17 mouse cellular contexts compared by ENCODE assay signal in genomic region chr6:89684231-89684630, GRCm38 (mm10). TPM values are rescaled to one million over a fixed set of nuclear protein-coding genes. Genes with fewer than 3 reads are reported as not detected.
DNase-seq lines count a peak whose midpoint lies in the region; ATAC-seq lines count a peak whose summit lies in the region.
"Had no signal": no experiment of that assay in that cellular context is flagged by ENCODE, and none has a peak within 500 bp of the region (broad histone marks: within the 10 kb centered on the region; RNA-seq: fewer than 3 reads in every experiment).

No protein-coding gene starts in this region.

- no peak overlapping the region for H3K4me3 ChIP-seq in forebrain, embryonic 14.5 days (ENCODE audit: low read depth, low read length)
- no peak overlapping the region for H3K4me3 ChIP-seq in forebrain, embryonic 16.5 days (replicated peaks; ENCODE audit: low read length)
- H3K4me3 ChIP-seq in kidney, embryonic 14.5 days (ENCODE audit: low read length) = no peak overlapping the region
- no peak overlapping the region for H3K4me3 ChIP-seq in intestine, embryonic 16.5 days (ENCODE audit: low read length)
- H3K4me3 ChIP-seq: embryonic facial prominence, embryonic 10.5 days had no signal

- no peak overlapping the region for H3K4me2 ChIP-seq in forebrain, embryonic 14.5 days (ENCODE audit: low read length)
- H3K4me2 ChIP-seq in forebrain, embryonic 16.5 days (ENCODE audit: low read length) = no peak overlapping the region
- no peak overlapping the region for H3K4me2 ChIP-seq in kidney, embryonic 14.5 days (replicated peaks; ENCODE audit: low read depth, low read length)
- H3K4me2 ChIP-seq in intestine, embryonic 16.5 days (ENCODE audit: low read depth, low read length) = no peak overlapping the region

- no peaks in the 10 kb centered on the region for H3K36me3 ChIP-seq in forebrain, embryonic 14.5 days (ENCODE audit: control insufficient read depth, insufficient read depth, low read length)
- no peaks in the 10 kb centered on the region for H3K36me3 ChIP-seq in forebrain, embryonic 16.5 days (ENCODE audit: control insufficient read depth, insufficient read depth)
- no peaks in the 10 kb centered on the region for H3K36me3 ChIP-seq in kidney, embryonic 14.5 days (ENCODE audit: control insufficient read depth, insufficient read depth, low read length)
- no peaks in the 10 kb centered on the region for H3K36me3 ChIP-seq in intestine, embryonic 16.5 days (ENCODE audit: control insufficient read depth, insufficient read depth, low read length)
- H3K36me3 ChIP-seq: embryonic facial prominence, embryonic 10.5 days had no signal

- no peak for ATAC-seq in forebrain, embryonic 14.5 days
- ATAC-seq in forebrain, embryonic 16.5 days = no peak
- no peak for ATAC-seq in kidney, embryonic 14.5 days (ENCODE audit: low FRiP score, low TSS enrichment)
- no peak for ATAC-seq in intestine, embryonic 16.5 days
- ATAC-seq: CD4-positive, CD25-positive, alpha-beta regulatory T cell, adult 4 months had no signal

- no peak overlapping the region for H3K27ac ChIP-seq in forebrain, embryonic 14.5 days (ENCODE audit: low read depth, low read length)
- no peak overlapping the region for H3K27ac ChIP-seq in forebrain, embryonic 16.5 days (ENCODE audit: low read length)
- H3K27ac ChIP-seq in kidney, embryonic 14.5 days (ENCODE audit: low read depth, low read length) = no peak overlapping the region
- no peak overlapping the region for H3K27ac ChIP-seq in intestine, embryonic 16.5 days (ENCODE audit: low read length)
- H3K27ac ChIP-seq: embryonic facial prominence, embryonic 10.5 days had no signal

- no peaks in the 10 kb centered on the region for H3K27me3 ChIP-seq in forebrain, embryonic 14.5 days (replicated peaks; ENCODE audit: control insufficient read depth, insufficient read depth, low read length)
- no peaks in the 10 kb centered on the region for H3K27me3 ChIP-seq in forebrain, embryonic 16.5 days (replicated peaks; ENCODE audit: control insufficient read depth, insufficient read depth, low read length)
- H3K27me3 ChIP-seq in kidney, embryonic 14.5 days (ENCODE audit: control insufficient read depth, insufficient read depth, low read length) = no peaks in the 10 kb centered on the region
- no peaks in the 10 kb centered on the region for H3K27me3 ChIP-seq in intestine, embryonic 16.5 days (replicated peaks; ENCODE audit: control insufficient read depth, insufficient read depth, low read length)

- whole genome bisulfite sequencing in forebrain, embryonic 14.5 days = 80% methylated on average over 1 of the region's 1 CpGs
- 73% methylated on average over 1 of the region's 1 CpGs for WGBS in forebrain, embryonic 16.5 days
- WGBS in kidney, embryonic 14.5 days = 35% methylated on average over 1 of the region's 1 CpGs
- 57% methylated on average over 1 of the region's 1 CpGs for WGBS in intestine, embryonic 16.5 days

- H3K4me1 ChIP-seq in forebrain, embryonic 14.5 days (ENCODE audit: control insufficient read depth, insufficient read depth, low read length) = no peaks in the 10 kb centered on the region
- H3K4me1 ChIP-seq in forebrain, embryonic 16.5 days (replicated peaks; ENCODE audit: control insufficient read depth, insufficient read depth, low read length) = no peaks in the 10 kb centered on the region
- H3K4me1 ChIP-seq in kidney, embryonic 14.5 days (ENCODE audit: control insufficient read depth, insufficient read depth, low read length) = no peaks in the 10 kb centered on the region
- no peaks in the 10 kb centered on the region for H3K4me1 ChIP-seq in intestine, embryonic 16.5 days (ENCODE audit: control insufficient read depth, insufficient read depth, low read length)
- H3K4me1 ChIP-seq: embryonic facial prominence, embryonic 10.5 days had no signal

- H3K9me3 ChIP-seq in forebrain, embryonic 14.5 days (replicated peaks; ENCODE audit: control insufficient read depth, low read length) = no peaks in the 10 kb centered on the region
- H3K9me3 ChIP-seq in forebrain, embryonic 16.5 days (ENCODE audit: control insufficient read depth, low read length) = no peaks in the 10 kb centered on the region
- H3K9me3 ChIP-seq in kidney, embryonic 14.5 days (ENCODE audit: control insufficient read depth, low read length) = no peaks in the 10 kb centered on the region
- H3K9me3 ChIP-seq in intestine, embryonic 16.5 days (ENCODE audit: control insufficient read depth, low read length) = no peaks in the 10 kb centered on the region
- H3K9me3 ChIP-seq: embryonic facial prominence, embryonic 10.5 days had no signal

- peak; percentile 25 for DNase-seq in forebrain, embryonic 14.5 days (ENCODE audit: low spot score)
- DNase-seq in kidney, postnatal 4 days = peak; percentile 29 to 41
- peak; percentile 47 for DNase-seq in A20 (ENCODE audit: low read depth, low spot score)
- peak; percentile 48 for DNase-seq in brain, adult 2 months (ENCODE audit: low read depth, low spot score)
- no peak for DNase-seq in natural killer cell, adult 2 months (ENCODE audit: low spot score in 2 of 2)
- DNase-seq: heart, postnatal 36 days; lung, postnatal 14 days; thymus, adult 18-20 months had no signal

- H3K9ac ChIP-seq in forebrain, embryonic 14.5 days (ENCODE audit: low read length) = no peak overlapping the region
- H3K9ac ChIP-seq in forebrain, embryonic 16.5 days (replicated peaks; ENCODE audit: low read depth, low read length) = no peak overlapping the region
- no peak overlapping the region for H3K9ac ChIP-seq in kidney, embryonic 14.5 days (ENCODE audit: low read depth, low read length)
- H3K9ac ChIP-seq in intestine, embryonic 16.5 days (ENCODE audit: low read depth, low read length) = no peak overlapping the region

RNA-seq across cellular contexts. Expression of gene Vmn1r40, which starts 23.1 kb away (rescaled TPM):
- polyA plus RNA-seq in forebrain, embryonic 14.5 days (2014; fragmentation: Nextera tagmentation; extraction: Ambion mirVana) = not detected in 2 replicates
- polyA plus RNA-seq in forebrain, embryonic 16.5 days (2015; fragmentation: Nextera tagmentation; extraction: Ambion mirVana) = not detected in 2 replicates
- polyA plus RNA-seq in kidney, embryonic 14.5 days (2014; fragmentation: Nextera tagmentation; extraction: Ambion mirVana) = not detected in 2 replicates
- polyA plus RNA-seq in intestine, embryonic 16.5 days (2015; fragmentation: Nextera tagmentation; extraction: Ambion mirVana) = not detected in 2 replicates
- polyA plus RNA-seq: CD4-positive, CD25-positive, alpha-beta regulatory T cell, adult 4 months; embryonic facial prominence, embryonic 10.5 days; forebrain, embryonic 11.5 days; large intestine, adult 2 months; limb, embryonic 11.5 days; spleen, adult 2 months had no signal

RNA-seq across cellular contexts. Expression of gene Txnrd3, which starts 40.4 kb away (rescaled TPM):
- polyA plus RNA-seq in forebrain, embryonic 14.5 days (2014; fragmentation: Nextera tagmentation; extraction: Ambion mirVana) = 11.9 and 12.1 TPM in 2 replicates
- polyA plus RNA-seq in forebrain, embryonic 16.5 days (2015; fragmentation: Nextera tagmentation; extraction: Ambion mirVana) = 11.1 and 11.9 TPM in 2 replicates
- polyA plus RNA-seq in kidney, embryonic 14.5 days (2014; fragmentation: Nextera tagmentation; extraction: Ambion mirVana) = 16.0 and 21.0 TPM in 2 replicates
- polyA plus RNA-seq in intestine, embryonic 16.5 days (2015; fragmentation: Nextera tagmentation; extraction: Ambion mirVana) = 6.1 and 6.6 TPM in 2 replicates

RNA-seq across cellular contexts. Expression of gene Vmn1r41, which starts 56.3 kb away (rescaled TPM):
- polyA plus RNA-seq in forebrain, embryonic 14.5 days (2014; fragmentation: Nextera tagmentation; extraction: Ambion mirVana) = not detected in 2 replicates
- not detected in 2 replicates for polyA plus RNA-seq in forebrain, embryonic 16.5 days (2015; fragmentation: Nextera tagmentation; extraction: Ambion mirVana)
- not detected in 2 replicates for polyA plus RNA-seq in kidney, embryonic 14.5 days (2014; fragmentation: Nextera tagmentation; extraction: Ambion mirVana)
- not detected in 2 replicates for polyA plus RNA-seq in intestine, embryonic 16.5 days (2015; fragmentation: Nextera tagmentation; extraction: Ambion mirVana)
- polyA plus RNA-seq: CD4-positive, CD25-positive, alpha-beta regulatory T cell, adult 4 months; embryonic facial prominence, embryonic 10.5 days; forebrain, embryonic 11.5 days; large intestine, adult 2 months; limb, embryonic 11.5 days; spleen, adult 2 months had no signal

Comparison
In these comparisons a context has a peak if more than half of its experiments do, and no peak if none do; other contexts are left out.
1. DNase-seq: peak in forebrain, embryonic 14.5 days (single experiment), kidney, postnatal 4 days (2 of 2), A20 (single experiment) and brain, adult 2 months (single experiment); none in natural killer cell, adult 2 months (0 of 2).